Mouse (Mus musculus) cerebellum, adult 2 months (tissue): ENCODE results near the gene Oprl1.

Experiments used
- CTCF ChIP-seq: fragments of 200-500 bp; IDR thresholded peaks from 2 replicates; pipeline ENCODE4 v1.5.1; 2011; ENCODE audit warnings: low read depth, mild to moderate bottlenecking, control low read depth, low read length, moderate library complexity, borderline replicate concordance; ENCODE audit not compliant: insufficient read depth
- POLR2A ChIP-seq: fragments of 200-500 bp; IDR thresholded peaks from 2 replicates; pipeline ENCODE4 v1.6.1; 2011; ENCODE audit warnings: low read length, control low read depth, borderline replicate concordance; ENCODE audit not compliant: insufficient read depth

DNA sequence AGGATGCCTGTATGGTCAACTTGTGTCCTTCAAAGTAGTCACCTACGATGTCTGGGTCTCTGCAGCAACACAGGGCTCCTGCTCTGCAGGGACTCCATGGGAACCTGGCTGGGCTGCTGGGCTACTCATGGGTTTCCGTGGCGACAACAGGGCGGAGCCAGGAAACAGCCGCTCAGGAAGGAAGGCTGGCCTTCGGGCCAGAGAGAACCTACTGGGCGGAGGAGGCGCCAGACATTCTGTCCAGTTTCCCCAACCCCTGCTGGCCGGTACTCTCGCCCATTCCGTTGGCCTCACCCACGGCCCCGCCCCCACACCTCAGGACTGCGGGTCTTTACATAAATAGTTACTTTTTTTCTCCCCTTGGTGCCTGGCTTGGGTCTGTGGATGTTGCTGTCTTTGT, 39.4 kb upstream of the Oprl1 start:
- TF ChIP-seq CTCF (no peak), POLR2A (no peak)
